Mouse (Mus musculus): ENCODE results near the gene A1bg. TPM values are rescaled to one million over a fixed set of nuclear protein-coding genes. Genes with fewer than 3 reads are reported as not detected.

A1bg gene
- total RNA-seq (2021): not detected

DNA sequence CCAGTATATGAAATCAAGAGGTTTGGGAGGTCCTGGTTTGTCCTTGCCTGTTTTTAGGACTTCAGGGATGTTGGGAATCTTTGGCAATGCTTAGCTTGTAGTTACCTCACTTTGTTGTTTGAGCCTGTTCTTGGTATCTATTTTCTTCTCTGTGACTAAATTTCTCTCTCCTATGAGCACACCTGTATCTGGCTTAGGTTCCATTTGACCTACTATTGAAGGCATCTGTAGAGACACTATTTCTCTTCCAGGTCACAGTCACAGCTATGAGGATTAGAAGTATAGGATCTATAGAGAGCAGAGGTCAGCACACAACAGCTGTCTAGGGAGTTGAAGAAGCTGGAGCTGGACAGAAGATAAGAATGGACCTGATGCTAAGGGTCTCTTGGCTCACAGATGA lies at the start of gene A1bg:
Gene A1bg, minus strand, starts transcription at position 101 of the 400 bp plus-strand sequence.
- DNase-seq: no peak

- no peak for DNase-seq
Measured at GRCm38 (mm10) chr15:60968549-60968861, 45.7 kb upstream of the A1bg start.

GRCm38 (mm10) chr15:60967841-60968548 lies 45.2 kb upstream of the A1bg start:
- no peak for DNase-seq

GRCm38 (mm10) chr15:60925686-60926085 lies 2.9 kb upstream of the A1bg start:
- DNase-seq: no peak

DNA sequence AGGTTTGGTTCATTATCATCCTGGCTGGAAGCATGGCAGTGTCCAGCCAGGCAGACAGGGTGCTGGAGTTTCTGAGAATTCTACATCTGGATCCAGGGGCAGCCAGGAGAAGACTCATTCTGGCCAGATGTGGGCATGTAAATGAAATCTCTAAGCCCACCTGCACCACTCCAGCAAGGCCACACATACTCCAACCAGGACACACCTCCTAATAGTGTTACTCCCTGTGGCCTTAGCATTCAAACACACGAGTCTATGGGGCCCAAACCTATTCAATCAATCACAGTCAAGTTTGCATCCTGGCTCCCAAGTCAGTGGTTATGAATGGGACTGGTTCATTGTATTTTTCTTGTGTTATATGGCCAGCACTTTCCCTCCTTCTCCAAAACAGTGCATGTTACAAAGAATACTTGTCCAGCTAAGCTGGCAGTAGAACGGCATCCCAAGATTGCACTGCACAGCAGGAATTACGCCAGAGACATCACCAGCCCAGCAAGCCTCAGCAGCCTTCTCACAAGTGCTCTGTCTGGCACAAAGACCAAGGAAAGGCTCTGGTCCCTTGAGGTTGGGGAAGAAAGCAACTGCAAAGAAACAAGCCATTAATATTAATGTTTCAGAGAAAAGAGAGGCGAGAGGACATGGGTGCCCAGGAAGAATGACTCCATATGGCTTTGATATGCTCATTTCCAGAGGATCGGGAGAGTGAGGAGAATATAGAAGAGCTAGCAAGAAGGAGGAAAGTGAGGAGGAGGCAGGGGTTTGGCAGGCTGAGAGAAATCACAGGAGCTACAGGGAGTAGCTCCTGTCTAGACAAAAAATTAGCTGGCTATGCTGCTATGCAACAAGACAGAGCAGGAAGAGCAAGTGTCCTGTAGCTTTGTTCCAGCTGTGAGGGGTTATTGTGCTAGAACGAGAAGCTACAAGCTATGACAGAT lies 18.8 kb downstream of the A1bg start:
- DNase-seq: no peak

DNA sequence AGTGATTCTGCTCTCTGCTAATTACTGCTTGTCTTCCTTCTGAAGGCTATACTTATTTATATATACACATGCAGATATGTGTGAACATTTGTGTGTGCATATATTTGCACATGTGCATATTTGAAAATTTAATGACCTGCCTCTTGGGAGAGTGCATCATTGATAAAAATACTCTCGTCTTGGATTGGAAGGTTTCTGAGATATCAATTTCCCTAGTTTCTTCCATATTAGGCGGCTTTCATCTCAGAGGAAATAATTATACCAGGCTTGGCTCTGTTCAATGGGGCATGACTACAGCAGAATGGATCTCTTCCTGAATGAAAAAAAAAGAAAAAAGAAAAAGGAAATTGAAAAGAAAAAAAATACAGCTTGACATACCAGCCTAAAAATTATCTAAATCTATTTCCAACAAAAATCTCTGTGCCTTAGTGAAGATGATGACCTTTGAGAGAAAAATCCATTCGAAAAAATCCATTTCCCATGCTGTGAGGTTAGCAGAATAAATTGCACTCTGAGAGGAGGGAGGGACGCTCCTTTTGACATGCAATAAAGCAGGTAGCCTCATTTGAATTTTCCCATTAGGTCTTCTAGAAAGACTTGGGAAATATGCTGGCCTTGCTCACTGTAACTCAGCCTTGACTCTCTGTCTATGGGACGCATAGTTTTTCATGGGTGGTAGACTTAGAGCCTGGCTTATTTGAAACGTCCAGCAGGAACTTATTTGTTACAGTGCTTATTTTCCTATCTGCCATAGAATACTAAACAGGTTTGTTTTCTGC lies 24.4 kb downstream of the A1bg start:
- no peak for DNase-seq

GRCm38 (mm10) chr15:60896040-60896439 lies 26.8 kb downstream of the A1bg start:
- DNase-seq: no peak

GRCm38 (mm10) chr15:60892976-60893463 lies 29.8 kb downstream of the A1bg start:
- no peak for DNase-seq

- no peak for DNase-seq
Measured at GRCm38 (mm10) chr15:60888724-60889123, 34.1 kb downstream of the A1bg start.

GRCm38 (mm10) chr15:60875721-60876120 lies 47.1 kb downstream of the A1bg start:
- DNase-seq: no peak

DNA sequence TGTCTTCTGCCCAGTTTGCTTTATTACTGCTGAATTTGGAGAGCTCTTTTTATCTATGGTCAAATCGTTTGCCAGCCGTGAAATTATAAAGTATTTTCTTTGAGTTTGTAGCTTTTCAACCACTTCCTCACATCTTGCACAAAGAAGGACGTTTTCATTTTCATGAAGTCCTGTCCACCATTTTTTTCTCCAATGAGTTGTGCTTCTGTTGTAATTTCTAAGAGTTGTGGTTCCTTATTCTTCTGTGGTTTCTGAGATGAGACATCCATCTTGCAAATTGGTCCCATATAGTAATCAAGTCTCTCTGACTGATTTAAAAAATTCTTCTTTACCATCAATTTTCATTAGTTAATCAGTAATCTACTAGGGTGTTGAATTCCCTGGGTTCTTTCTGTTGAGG lies 60.4 kb downstream of the A1bg start:
- DNase-seq: no peak

DNA sequence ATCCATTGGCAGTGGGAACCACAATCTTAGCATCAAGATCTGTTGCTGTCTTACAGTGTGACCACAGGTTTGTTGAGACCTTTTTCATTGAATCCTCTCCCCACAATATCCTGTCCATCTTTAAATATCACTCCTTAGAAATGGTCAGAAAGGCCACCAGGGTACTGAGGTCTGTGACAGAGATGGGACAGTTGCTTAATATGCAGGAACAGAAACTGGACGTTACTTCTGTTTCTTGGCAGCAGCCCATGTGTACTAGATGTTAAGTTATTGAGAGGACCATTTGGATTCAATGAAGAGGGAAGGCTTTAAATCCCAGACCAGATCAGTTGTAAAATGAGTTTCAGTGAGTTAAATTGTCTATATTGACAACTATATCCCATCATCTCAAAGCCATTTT lies 67.7 kb downstream of the A1bg start:
- no peak for DNase-seq

DNA sequence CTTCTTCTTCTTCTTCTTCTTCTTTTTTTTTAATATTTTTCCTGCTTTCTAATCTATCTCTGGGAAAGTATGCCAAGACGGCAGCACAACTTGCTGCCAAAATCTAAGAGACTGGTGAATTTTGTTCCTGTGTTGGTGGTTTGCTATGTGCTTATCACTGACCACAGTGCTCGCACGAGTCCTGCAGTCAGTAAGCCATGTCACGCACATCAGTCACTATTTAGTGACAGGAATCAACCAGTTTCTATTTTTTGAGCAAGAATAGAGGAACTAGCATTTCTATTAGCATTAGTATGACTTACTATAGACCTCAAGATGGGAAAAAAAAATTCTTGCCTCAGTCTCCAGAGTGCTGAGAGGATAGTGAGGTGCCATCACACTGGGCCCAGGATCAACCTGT lies 68.7 kb downstream of the A1bg start:
- DNase-seq: no peak

DNA sequence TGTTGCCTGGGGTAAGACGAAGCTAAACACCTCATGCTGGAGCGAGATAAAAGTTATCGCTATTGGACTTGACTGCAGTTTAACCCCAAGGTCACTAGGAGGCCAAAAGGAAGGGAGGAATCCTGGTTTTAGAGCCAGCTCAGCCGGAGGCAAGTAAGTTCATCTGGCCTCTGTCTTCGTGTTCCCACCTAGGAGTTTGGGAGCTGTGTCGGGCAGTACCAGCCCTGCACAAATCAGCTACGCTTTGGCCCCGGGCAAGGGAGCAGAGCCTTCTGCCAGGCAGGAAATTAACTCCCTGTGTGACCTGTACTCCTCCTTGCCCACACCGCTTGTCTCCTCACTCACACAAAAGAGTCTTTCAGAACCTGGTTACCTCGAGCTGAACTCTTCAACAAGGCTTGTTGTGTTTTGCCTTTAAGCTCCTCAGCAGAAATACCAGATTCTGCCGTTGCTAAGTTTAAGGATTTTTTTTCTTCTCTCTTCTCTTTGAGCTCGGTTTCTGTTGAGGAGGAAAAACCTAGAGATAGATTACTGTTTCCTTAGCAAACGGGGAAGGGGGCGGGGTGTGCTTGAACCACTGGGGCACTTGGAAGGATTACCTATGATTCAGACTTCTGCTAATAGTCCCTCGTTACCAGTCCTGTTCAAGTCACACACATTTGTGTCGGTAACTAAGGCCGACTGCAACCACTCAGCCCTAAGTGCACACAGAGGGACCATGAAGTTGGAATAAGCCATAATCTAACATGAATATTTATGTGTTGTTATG lies 69.4 kb downstream of the A1bg start, which contains the start of gene Fam84b:
Gene Fam84b, minus strand, starts transcription at position 548 of the 769 bp plus-strand sequence.
- DNase-seq: no peak

DNA sequence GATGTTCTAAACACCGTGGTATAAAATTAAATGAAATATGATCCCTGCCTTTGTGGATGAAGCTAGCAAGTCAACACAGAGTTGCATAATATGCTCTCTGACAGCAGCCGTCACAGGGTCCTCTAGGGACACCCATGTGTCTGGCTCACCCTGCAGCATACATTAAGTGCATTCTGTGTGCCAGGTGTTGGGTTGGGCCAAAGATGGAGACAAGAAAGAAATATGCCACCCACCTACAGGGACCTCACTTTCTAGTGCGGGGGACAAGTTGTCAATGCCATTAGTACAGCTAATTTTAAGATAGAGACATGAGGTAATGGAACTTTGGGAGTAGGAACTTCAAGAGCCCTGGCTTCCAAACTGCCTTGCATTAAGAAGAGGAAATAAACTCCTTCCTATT lies 74.2 kb downstream of the A1bg start:
- DNase-seq: no peak

Other genes starting within 250 kb of the A1bg start
- 10 to 100 TPM; 13.8 to 15.1 TPM for gene Fam84b, start 69.2 kb downstream of the A1bg start, total RNA-seq (2021)